Mouse (Mus musculus) adrenal gland, postnatal 14 days (tissue): ENCODE results near the gene Amer3. TPM values are rescaled to one million over a fixed set of nuclear protein-coding genes. Genes with fewer than 3 reads are reported as not detected.
"Not testable (repeated sequence)": the region's sequence is repeated elsewhere in the genome, so short reads cannot be mapped to it uniquely, and the experiment has no call there.

ENCODE experiments used
- DNase-seq: peaks from one replicate; pipeline ENCODE4 v3.0.0; 2021; ENCODE audit warnings: mixed read lengths
- long read RNA-seq, 2 experiments: library from polyadenylated mRNA; stranded (forward); transcript quantifications; one replicate each; pipeline ENCODE4 v2.0.0; 2021
- total RNA-seq: library from RNA; stranded (reverse); gene quantifications from 2 replicates; pipeline ENCODE4 v1.2.3, GENCODE M21; 2021

Amer3 gene
- 0.70 and 0.71 TPM in 2 replicates for total RNA-seq
- long read RNA-seq, experiment 1 = 0 reads
- long read RNA-seq, experiment 2 = 0 reads

DNA sequence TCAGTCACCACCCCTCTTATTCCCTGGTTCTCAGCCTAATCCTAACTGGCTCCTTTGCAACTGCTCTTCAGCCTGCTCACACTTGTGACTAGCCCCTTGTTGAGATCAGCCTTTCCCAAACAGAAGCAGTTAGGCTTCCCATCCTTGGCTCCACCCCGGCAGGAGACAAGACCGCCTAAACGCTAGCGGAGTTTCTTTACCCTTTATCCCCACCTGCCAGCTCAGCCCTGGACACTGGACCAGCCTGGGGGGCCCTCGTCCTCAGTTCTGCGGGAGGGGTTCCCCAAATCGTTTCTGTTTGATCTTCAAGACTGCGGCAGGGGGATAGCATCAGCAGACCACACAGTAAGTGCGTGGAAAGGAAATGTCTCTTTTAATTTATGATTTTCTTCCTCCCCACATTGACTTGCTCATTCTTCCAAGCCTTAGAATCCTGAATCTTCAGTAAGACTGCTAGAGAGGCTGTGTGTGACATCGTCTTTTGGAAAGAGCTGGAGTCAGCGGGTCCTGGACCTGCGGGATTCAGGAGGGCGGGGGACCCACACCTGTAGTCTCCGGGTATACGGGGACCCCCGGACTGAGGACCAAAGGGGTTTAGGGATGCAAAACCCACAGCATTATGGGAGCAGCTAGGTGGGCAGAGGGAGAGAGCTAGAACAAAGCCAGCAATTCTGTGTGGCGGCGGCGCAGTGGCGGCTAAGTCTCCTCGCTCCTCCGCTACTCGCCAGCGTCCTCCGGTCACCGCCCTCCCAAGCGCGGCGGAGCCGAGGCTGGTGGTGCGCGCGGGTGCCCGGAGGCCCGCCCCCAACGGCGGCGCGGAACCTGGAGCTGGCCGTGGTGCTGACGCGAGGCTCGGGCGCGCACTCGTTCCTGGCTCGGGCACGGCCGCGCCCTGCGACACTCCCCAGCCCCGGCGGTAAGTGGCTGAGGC is at the start of gene Amer3:
Amer3 (plus strand) TSS at position 807 of the 931 bp plus-strand sequence.
- DNase-seq = peak; percentile 91

GRCm38 (mm10) chr1:34534574-34534973 is 44.9 kb upstream of the Amer3 start:
- DNase-seq = not testable (repeated sequence)

- not testable (repeated sequence) for DNase-seq
Measured at GRCm38 (mm10) chr1:34535043-34535698, 44.3 kb upstream of the Amer3 start, which contains the start of gene Cfc1. Cfc1 (plus strand) TSS chr1:34535648.

- DNase-seq = peak; percentile 6
Measured at GRCm38 (mm10) chr1:34536291-34536766, 43.1 kb upstream of the Amer3 start.

- no peak for DNase-seq
Measured at GRCm38 (mm10) chr1:34536767-34537485, 42.5 kb upstream of the Amer3 start.

- no peak for DNase-seq
Measured at GRCm38 (mm10) chr1:34547074-34547473, 32.4 kb upstream of the Amer3 start.

- no peak for DNase-seq
Measured at GRCm38 (mm10) chr1:34553690-34554089, 25.8 kb upstream of the Amer3 start.

DNA sequence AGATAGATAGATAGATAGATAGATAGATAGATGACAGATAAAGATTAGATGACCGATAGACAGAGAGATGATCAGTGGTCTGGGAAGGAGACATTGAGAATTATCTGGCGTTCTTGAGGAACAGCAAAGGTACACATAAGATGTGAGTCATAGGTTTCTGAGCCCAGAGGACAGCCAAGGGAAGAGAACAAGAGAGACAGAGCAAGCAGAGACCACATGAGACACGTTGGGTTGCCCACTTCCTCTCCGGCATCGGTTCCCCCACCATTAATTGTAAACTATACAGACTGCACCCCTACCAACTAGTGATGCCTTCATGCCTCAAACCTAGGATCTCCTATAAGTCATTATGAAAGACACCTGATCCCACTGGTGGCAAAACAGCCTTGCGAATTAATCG is 25.2 kb upstream of the Amer3 start:
- DNase-seq = no peak

DNA sequence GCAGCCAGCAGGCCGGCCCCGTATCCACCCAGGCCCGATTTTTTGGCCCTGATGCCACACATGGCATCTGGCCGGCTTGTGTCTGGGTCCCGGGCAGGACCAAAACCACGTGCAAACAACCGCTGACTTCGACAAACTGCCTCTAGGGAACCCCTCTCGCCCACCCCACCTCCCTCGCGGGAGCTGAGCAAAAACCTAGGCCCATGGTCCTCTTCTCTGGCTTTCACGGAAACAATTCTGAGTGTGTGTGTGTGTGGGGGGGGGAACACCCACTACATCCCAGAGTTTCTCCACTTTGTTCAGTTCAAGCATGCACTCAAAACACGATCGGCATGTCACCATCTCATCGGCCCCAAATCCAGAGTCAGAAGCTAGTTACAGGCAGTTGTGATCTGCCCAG is 18.6 kb upstream of the Amer3 start, which contains the start of gene Prss40:
Prss40 (minus strand) TSS at position 101 of the 400 bp plus-strand sequence.
- no peak for DNase-seq

GRCm38 (mm10) chr1:34564383-34565045 is 14.9 kb upstream of the Amer3 start:
- DNase-seq = no peak

GRCm38 (mm10) chr1:34568120-34568519 is 11.3 kb upstream of the Amer3 start:
- DNase-seq = no peak

GRCm38 (mm10) chr1:34569876-34570275 is 9.6 kb upstream of the Amer3 start:
- no peak for DNase-seq

DNA sequence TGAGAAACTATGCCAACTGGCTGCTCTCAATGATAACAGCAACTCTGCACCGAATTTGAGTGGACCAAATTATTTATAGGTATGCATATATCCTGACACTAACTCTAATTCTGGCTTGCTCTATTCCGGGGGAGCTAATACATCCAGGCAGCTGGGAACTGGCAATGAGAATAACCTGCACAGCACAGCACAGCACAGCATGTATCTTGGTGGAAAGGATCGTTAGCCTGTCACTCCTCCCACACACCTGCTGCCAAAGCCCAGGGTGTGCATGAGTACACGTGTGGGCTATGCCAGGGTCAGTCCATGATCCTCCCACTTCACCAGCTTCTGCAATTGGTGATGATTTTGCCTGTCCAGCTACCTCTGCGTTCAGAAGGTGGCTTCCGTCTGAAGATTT is 8.0 kb upstream of the Amer3 start:
- DNase-seq = no peak

- DNase-seq = no peak
Measured at GRCm38 (mm10) chr1:34573221-34573620, 6.2 kb upstream of the Amer3 start.

GRCm38 (mm10) chr1:34579782-34580356 is 412 bp downstream of the Amer3 start:
- no peak for DNase-seq

DNA sequence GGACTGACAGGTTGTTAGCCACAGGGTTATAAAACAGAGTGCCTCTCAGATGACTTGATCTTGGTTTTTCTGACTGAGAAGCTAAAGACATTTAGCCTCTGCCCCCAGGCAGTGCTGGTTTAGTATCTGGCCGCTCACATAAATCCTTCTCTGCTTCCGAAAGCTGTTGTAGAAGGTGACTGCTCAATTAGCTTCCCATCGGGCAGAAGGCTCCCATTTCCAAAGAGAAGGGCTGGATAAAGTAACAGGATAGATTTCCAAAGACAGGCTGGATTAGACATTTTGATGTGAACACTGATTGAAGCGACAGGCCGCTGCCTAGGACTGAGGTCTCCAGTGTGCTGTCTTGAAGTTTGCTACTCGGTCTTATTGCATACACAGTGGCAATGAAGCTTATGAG is 2.8 kb downstream of the Amer3 start:
- DNase-seq = no peak

DNA sequence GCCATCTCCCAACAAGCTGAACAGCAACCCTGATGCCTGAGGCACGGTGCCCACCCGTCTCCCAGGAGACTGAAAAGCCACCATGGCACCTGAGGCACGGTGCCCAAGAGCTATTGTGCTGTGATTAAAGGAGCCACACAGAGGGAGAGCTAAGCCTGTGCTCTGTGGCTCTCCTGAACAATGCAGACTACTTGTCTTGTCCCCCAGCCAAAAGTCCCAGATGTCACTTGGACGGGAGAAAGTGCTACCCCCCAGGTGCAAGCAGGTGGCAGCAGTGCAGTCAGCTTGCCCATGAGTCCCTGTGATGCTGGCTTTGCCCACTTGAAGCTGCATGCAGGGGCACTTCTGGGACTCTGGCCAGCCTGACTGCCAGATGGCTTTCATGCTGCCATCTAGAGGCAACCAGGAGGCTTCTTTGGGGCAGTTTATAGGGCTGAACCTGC is 4.4 kb downstream of the Amer3 start:
- DNase-seq = peak; percentile 4

GRCm38 (mm10) chr1:34584736-34585135 is 5.3 kb downstream of the Amer3 start:
- DNase-seq = no peak

- no peak for DNase-seq
Measured at GRCm38 (mm10) chr1:34587298-34588096, 8.0 kb downstream of the Amer3 start.

- DNase-seq = no peak
Measured at GRCm38 (mm10) chr1:34600000-34600399, 20.5 kb downstream of the Amer3 start.
